Mouse (Mus musculus) embryo, embryonic 10.5 days (tissue): ENCODE measurements at regions not wholly inside any gene's neighbourhood (a gene's known extent, or its start where the extent isn't known, plus 50 kb on each side); places are given as distances from the start of the nearest gene placed in this dataset.

Experiments used
- DNase-seq: peaks from one replicate; pipeline ENCODE4 v3.0.0-alpha.2; 2015; ENCODE audit warnings: low spot score

- DNase-seq: peak; percentile 24
These were observed 89.6 kb downstream of the Ppp4r2 start for GRCm38 (mm10) chr6:100923070-100923469.

GRCm38 (mm10) chr6:100923686-100924085 is 90.3 kb downstream of the Ppp4r2 start:
- DNase-seq: no peak

- no peak for DNase-seq
These were observed 95.7 kb downstream of the Ppp4r2 start for GRCm38 (mm10) chr6:100928791-100929758.

GRCm38 (mm10) chr6:100929759-100930358 is 96.4 kb downstream of the Ppp4r2 start:
- DNase-seq: peak; percentile 64

GRCm38 (mm10) chr6:100930706-100931105 is 97.3 kb downstream of the Ppp4r2 start:
- no peak for DNase-seq

GRCm38 (mm10) chr6:100934424-100934823 is 101.0 kb downstream of the Ppp4r2 start:
- no peak for DNase-seq

GRCm38 (mm10) chr6:100937802-100938201 is 104.4 kb downstream of the Ppp4r2 start:
- DNase-seq: no peak

GRCm38 (mm10) chr6:100938376-100938775 is 105.0 kb downstream of the Ppp4r2 start:
- DNase-seq: no peak

GRCm38 (mm10) chr6:100939042-100939441 is 105.6 kb downstream of the Ppp4r2 start:
- DNase-seq: no peak

GRCm38 (mm10) chr6:100939766-100940165 is 106.3 kb downstream of the Ppp4r2 start:
- DNase-seq: no peak

- DNase-seq: no peak
These were observed 108.3 kb downstream of the Ppp4r2 start for GRCm38 (mm10) chr6:100941686-100942085.

GRCm38 (mm10) chr6:100942956-100943355 is 109.5 kb downstream of the Ppp4r2 start:
- DNase-seq: no peak

- no peak for DNase-seq
These were observed 112.4 kb downstream of the Ppp4r2 start for GRCm38 (mm10) chr6:100945796-100946195.

- no peak for DNase-seq
These were observed 114.9 kb downstream of the Ppp4r2 start for GRCm38 (mm10) chr6:100948340-100948739.

GRCm38 (mm10) chr6:100951646-100952045 is 118.2 kb downstream of the Ppp4r2 start:
- no peak for DNase-seq

- no peak for DNase-seq
These were observed 119.0 kb downstream of the Ppp4r2 start for GRCm38 (mm10) chr6:100952470-100952869.

GRCm38 (mm10) chr6:100954563-100954962 is 121.1 kb downstream of the Ppp4r2 start:
- DNase-seq: no peak

GRCm38 (mm10) chr6:100966481-100966880 is 133.1 kb downstream of the Ppp4r2 start:
- no peak for DNase-seq

- DNase-seq: no peak
These were observed 134.8 kb downstream of the Ppp4r2 start for GRCm38 (mm10) chr6:100968080-100968856.

GRCm38 (mm10) chr6:100968960-100969359 is 135.5 kb downstream of the Ppp4r2 start:
- DNase-seq: no peak

GRCm38 (mm10) chr6:100970810-100971447 is 137.5 kb downstream of the Ppp4r2 start:
- peak; percentile 35 for DNase-seq

- DNase-seq: no peak
These were observed 138.1 kb downstream of the Ppp4r2 start for GRCm38 (mm10) chr6:100971462-100971955.
